Mouse (Mus musculus) embryonic facial prominence, embryonic 11.5 days (tissue): ENCODE measurements around the gene Hmbs. TPM values are rescaled to one million over a fixed set of nuclear protein-coding genes. Genes with fewer than 3 reads are reported as not detected.
"Not testable (repeated sequence)": the region's sequence is repeated elsewhere in the genome, so short reads cannot be mapped to it uniquely, and the experiment has no call there.

Experiments
- ATAC-seq: fragments of 200-750 bp; cut with Nextera tagmentation; replicated peaks from 2 replicates; pipeline ENCODE4 v1.8.0; 2017; ENCODE audit warnings: low read depth; ENCODE audit not compliant: insufficient number of reproducible peaks, low FRiP score, low TSS enrichment
- DNase-seq: peaks from one replicate; pipeline ENCODE4 v3.0.0-alpha.2; 2015; ENCODE audit warnings: low spot score
- H3K27ac ChIP-seq: fragments of 300-500 bp; sonication (generic); replicated peaks from 2 replicates; pipeline ENCODE4 v1.5.1; 2014; ENCODE audit warnings: mild to moderate bottlenecking, low read depth, low read length, control low read depth
- H3K27me3 ChIP-seq: fragments of 300-500 bp; sonication (generic); 2 replicates; pipeline ENCODE4 v1.6.1; 2014; ENCODE audit warnings: mild to moderate bottlenecking, low read length, moderate library complexity, mixed read lengths; ENCODE audit not compliant: control insufficient read depth, insufficient read depth
- H3K36me3 ChIP-seq: fragments of 300-500 bp; sonication (generic); replicated peaks from 2 replicates; pipeline ENCODE4 v1.6.1; 2014; ENCODE audit warnings: low read depth, mild to moderate bottlenecking, low read length, moderate library complexity, mixed read lengths; ENCODE audit not compliant: control insufficient read depth, insufficient read depth
- H3K4me1 ChIP-seq: fragments of 300-500 bp; sonication (generic); 2 replicates; pipeline ENCODE4 v1.6.1; 2014; ENCODE audit warnings: low read length, mixed read lengths; ENCODE audit not compliant: control insufficient read depth, insufficient read depth
- H3K4me2 ChIP-seq: fragments of 300-500 bp; sonication (generic); 2 replicates; pipeline ENCODE4 v1.6.1; 2014; ENCODE audit warnings: low read depth, mild to moderate bottlenecking, control low read depth, low read length, moderate library complexity
- H3K4me3 ChIP-seq: fragments of 300-500 bp; sonication (generic); 2 replicates; pipeline ENCODE4 v1.5.1; 2014; ENCODE audit warnings: low read depth, low read length, control low read depth
- H3K9ac ChIP-seq: fragments of 300-500 bp; sonication (generic); replicated peaks from 2 replicates; pipeline ENCODE4 v1.6.1; 2014; ENCODE audit warnings: mild to moderate bottlenecking, control low read depth, low read length
- H3K9me3 ChIP-seq: fragments of 300-500 bp; sonication (generic); replicated peaks from 2 replicates; pipeline ENCODE4 v1.6.1; 2016; ENCODE audit warnings: mild to moderate bottlenecking, low read length, inconsistent platforms, mixed read lengths; ENCODE audit not compliant: control insufficient read depth
- WGBS: fragments of 180-500 bp; shearing (Covaris S2); extraction: QIAGEN DNeasy Blood & Tissue Kit; methylation state at CpG from one replicate; pipeline ENCODE4 v1.1.7; 2014; 5-methylcytosine and 5-hydroxymethylcytosine counted together
- polyA plus RNA-seq: library from polyadenylated mRNA; unstranded; fragments of >200 nt; fragmentation: Nextera tagmentation; extraction: Ambion mirVana; gene quantifications from 2 replicates; pipeline ENCODE4 v1.2.1, GENCODE M21; 2014

The Hmbs gene
- polyA plus RNA-seq, 1 experiment from 2014 or later, result 152 TPM

GRCm38 (mm10) chr9:44378153-44378730, 34.2 kb upstream of the Hmbs start:
- ATAC-seq, result no peak
- WGBS, result 91% methylated on average over 5 of the region's 5 CpGs

GRCm38 (mm10) chr9:44377335-44377734, 33.3 kb upstream of the Hmbs start:
- H3K4me3 ChIP-seq, H3K4me2 ChIP-seq, H3K27ac ChIP-seq, DNase-seq, H3K27me3 ChIP-seq, H3K9ac ChIP-seq, H3K36me3 ChIP-seq, ATAC-seq, H3K4me1 ChIP-seq, H3K9me3 ChIP-seq: not testable (repeated sequence)
- WGBS, result 87% methylated on average over 2 of the region's 2 CpGs

More at GRCm38 (mm10) chr9:44378153-44378730, 34.2 kb upstream of the Hmbs start:
- no peaks in the 10 kb centered on the region for H3K27me3 ChIP-seq
- peak overlapping the region; percentile 75; the same call in 1 of the 2 replicates for H3K9ac ChIP-seq
- peaks cover 6% of the 10 kb centered on the region for H3K4me1 ChIP-seq
- H3K36me3 ChIP-seq, result peaks cover 13% of the 10 kb centered on the region
- H3K27ac ChIP-seq, result no peak overlapping the region
- no peak for DNase-seq
- no peaks in the 10 kb centered on the region for H3K9me3 ChIP-seq
- peak overlapping the region; percentile 45; the same call in 1 of the 2 replicates for H3K4me2 ChIP-seq
- H3K4me3 ChIP-seq, result peak overlapping the region; percentile 93

GRCm38 (mm10) chr9:44376141-44376540, 32.1 kb upstream of the Hmbs start:
- Histone ChIP-seq H3K4me1 (peaks cover 6% of the 10 kb centered on the region), H3K4me2 (no peak overlapping the region), H3K27ac (no peak overlapping the region), H3K27me3 (no peaks in the 10 kb centered on the region), H3K4me3 (no peak overlapping the region), H3K9me3 (no peaks in the 10 kb centered on the region), H3K36me3 (peaks cover 4% of the 10 kb centered on the region; the same call in 1 of the 2 replicates), H3K9ac (no peak overlapping the region)
- DNase-seq, result no peak
- no peak for ATAC-seq
- WGBS, result 91% methylated on average over 6 of the region's 6 CpGs

GRCm38 (mm10) chr9:44373386-44373785, 29.4 kb upstream of the Hmbs start:
- H3K4me3 ChIP-seq, result no peak overlapping the region
- H3K36me3 ChIP-seq, result no peaks in the 10 kb centered on the region
- no peaks in the 10 kb centered on the region for H3K9me3 ChIP-seq
- H3K27me3 ChIP-seq, result no peaks in the 10 kb centered on the region
- H3K9ac ChIP-seq, result no peak overlapping the region
- no peak overlapping the region for H3K27ac ChIP-seq
- no peak for DNase-seq
- no peak overlapping the region for H3K4me2 ChIP-seq
- no peaks in the 10 kb centered on the region for H3K4me1 ChIP-seq
- ATAC-seq, result no peak

GRCm38 (mm10) chr9:44364480-44364879, 20.5 kb upstream of the Hmbs start:
- Histone ChIP-seq H3K27ac (no peak overlapping the region), H3K4me1 (no peaks in the 10 kb centered on the region), H3K9me3 (no peaks in the 10 kb centered on the region), H3K4me2 (no peak overlapping the region), H3K36me3 (no peaks in the 10 kb centered on the region), H3K4me3 (no peak overlapping the region), H3K27me3 (no peaks in the 10 kb centered on the region), H3K9ac (no peak overlapping the region)
- ATAC-seq, result no peak
- WGBS, result 62% methylated on average over 3 of the region's 3 CpGs
- peak; percentile 4 for DNase-seq

- not testable (repeated sequence) for ATAC-seq, H3K4me1 ChIP-seq, H3K36me3 ChIP-seq, DNase-seq, H3K9me3 ChIP-seq, H3K27me3 ChIP-seq, H3K27ac ChIP-seq
- Histone ChIP-seq H3K9ac (peak overlapping the region; percentile 44), H3K4me3 (peak overlapping the region; percentile 87), H3K4me2 (peak overlapping the region; percentile 38)
- WGBS, result 41% methylated on average over 4 of the region's 4 CpGs
Measured at GRCm38 (mm10) chr9:44361931-44362330, 17.9 kb upstream of the Hmbs start.

- Histone ChIP-seq H3K4me3 (peak within 1 kb of the TSS; percentile 87), H3K4me1 (no peaks in the 10 kb centered on the region), H3K27me3 (no peaks in the 10 kb centered on the region), H3K27ac (no peak within 1 kb of the TSS), H3K4me2 (peak within 1 kb of the TSS; percentile 66), H3K9ac (peak within 1 kb of the TSS; percentile 88), H3K9me3 (no peaks in the 10 kb centered on the region), H3K36me3 (peaks cover 5% of the 10 kb centered on the region; the same call in 1 of the 2 replicates)
- DNase-seq (peak; percentile 99), ATAC-seq (peak; percentile 94)
- 1% methylated on average over 44 of the region's 44 CpGs for WGBS
Measured at GRCm38 (mm10) chr9:44361190-44361917, 17.3 kb upstream of the Hmbs start, which contains the start of gene Vps11. Gene Vps11 (minus strand): TSS chr9:44361670.

- no peaks in the 10 kb centered on the region for H3K4me1 ChIP-seq
- WGBS, result 80% methylated on average over 4 of the region's 4 CpGs
- H3K4me2 ChIP-seq, result no peak overlapping the region
- H3K4me3 ChIP-seq, result no peak overlapping the region
- peaks cover 14% of the 10 kb centered on the region for H3K36me3 ChIP-seq
- H3K27ac ChIP-seq, result no peak overlapping the region
- no peaks in the 10 kb centered on the region for H3K27me3 ChIP-seq
- no peak for ATAC-seq
- H3K9me3 ChIP-seq, result no peaks in the 10 kb centered on the region
- peak; percentile 54 for DNase-seq
- H3K9ac ChIP-seq, result no peak overlapping the region
Measured at GRCm38 (mm10) chr9:44357207-44357606, 13.2 kb upstream of the Hmbs start.
